Mouse (Mus musculus) kidney, adult 8-10 months (tissue): ENCODE results near the gene Tor2a.

Experiments used
- DNase-seq, 2 experiments: peaks; one replicate each; pipeline ENCODE4 v3.0.0; 2022

The Tor2a gene

GRCm38 (mm10) chr2:32757056-32757845 is at the start of gene Tor2a:
Gene Tor2a (plus strand): TSS chr2:32757234.
- peak; percentile 97 to 98 for DNase-seq

- DNase-seq: no peak
Observed at GRCm38 (mm10) chr2:32708643-32709042, 48.4 kb upstream of the Tor2a start.

GRCm38 (mm10) chr2:32709521-32710137 is 47.4 kb upstream of the Tor2a start:
- DNase-seq: no peak

GRCm38 (mm10) chr2:32710425-32710824 is 46.6 kb upstream of the Tor2a start:
- no peak for DNase-seq

- DNase-seq: no peak
Observed at GRCm38 (mm10) chr2:32711301-32712056, 45.6 kb upstream of the Tor2a start.

GRCm38 (mm10) chr2:32712108-32712551 is 44.9 kb upstream of the Tor2a start:
- peak; percentile 75 to 82 for DNase-seq

- DNase-seq: peak; percentile 93 to 94
Observed at GRCm38 (mm10) chr2:32712586-32712933, 44.5 kb upstream of the Tor2a start.

GRCm38 (mm10) chr2:32712934-32713817 is 43.9 kb upstream of the Tor2a start, which contains the start of gene Cdk9:
Gene Cdk9 (minus strand): TSS chr2:32713076.
- peak; percentile 89 to 91 for DNase-seq

GRCm38 (mm10) chr2:32714117-32714986 is 42.7 kb upstream of the Tor2a start:
- DNase-seq: no peak

GRCm38 (mm10) chr2:32714987-32715425 is 42.0 kb upstream of the Tor2a start:
- no peak for DNase-seq

- no peak for DNase-seq
Observed at GRCm38 (mm10) chr2:32718761-32719160, 38.3 kb upstream of the Tor2a start.

- no peak for DNase-seq
Observed at GRCm38 (mm10) chr2:32720053-32720452, 37.0 kb upstream of the Tor2a start.

- no peak for DNase-seq
Observed at GRCm38 (mm10) chr2:32720681-32721229, 36.3 kb upstream of the Tor2a start, which contains the start of gene Sh2d3c. Gene Sh2d3c (plus strand): TSS chr2:32721055.

GRCm38 (mm10) chr2:32722046-32722445 is 35.0 kb upstream of the Tor2a start:
- DNase-seq: no peak

GRCm38 (mm10) chr2:32722581-32722980 is 34.5 kb upstream of the Tor2a start:
- DNase-seq: no peak

GRCm38 (mm10) chr2:32724149-32724548 is 32.9 kb upstream of the Tor2a start:
- no peak for DNase-seq

GRCm38 (mm10) chr2:32724832-32725790 is 31.9 kb upstream of the Tor2a start:
- no peak for DNase-seq

- peak; percentile 97 to 98 for DNase-seq
Observed at GRCm38 (mm10) chr2:32727435-32727834, 29.6 kb upstream of the Tor2a start.

GRCm38 (mm10) chr2:32728463-32728862 is 28.6 kb upstream of the Tor2a start:
- peak; percentile 63 to 73 for DNase-seq

GRCm38 (mm10) chr2:32729547-32729946 is 27.5 kb upstream of the Tor2a start:
- no peak for DNase-seq
